Mouse (Mus musculus): ENCODE measurements around the gene Slco3a1. TPM values are rescaled to one million over a fixed set of nuclear protein-coding genes. Genes with fewer than 3 reads are reported as not detected.

Gene Slco3a1
- total and polyA plus RNA-seq, 2 experiments from 2014 or later: 10.5 to 24.8 TPM

- WGBS: 73% methylated on average over 3 of the region's 3 CpGs
Observed at GRCm38 (mm10) chr7:74256291-74256690, 298.3 kb downstream of the Slco3a1 start.

DNA sequence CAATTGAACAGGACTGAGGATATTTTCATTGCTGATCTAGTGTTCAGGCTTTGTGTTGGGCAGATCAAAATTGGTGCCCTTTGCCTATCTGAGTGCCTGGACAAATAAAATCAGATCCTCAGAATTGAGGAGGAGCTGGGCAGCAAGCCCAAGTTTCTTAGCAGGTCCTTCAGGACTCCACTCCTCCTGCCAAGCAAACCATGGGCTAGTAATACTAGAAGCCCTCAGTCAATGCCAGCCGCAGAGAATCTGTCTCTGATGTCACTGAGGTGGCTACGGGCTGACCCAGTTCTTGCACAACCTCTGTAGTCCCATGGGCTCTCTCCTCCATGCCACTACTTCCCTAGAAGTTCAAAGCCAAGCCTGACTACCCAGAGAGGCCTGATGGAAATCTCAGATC lies 302.5 kb downstream of the Slco3a1 start:
- Histone ChIP-seq H3K36me3 (replicated peaks; ENCODE audit: control insufficient read depth, insufficient read depth, low read length) (no peaks in the 10 kb centered on the region), H3K9me3 (replicated peaks; ENCODE audit: control insufficient read depth, low read length) (no peaks in the 10 kb centered on the region), H3K27me3 (ENCODE audit: control insufficient read depth, insufficient read depth, low read length) (no peaks in the 10 kb centered on the region), H3K4me3 (ENCODE audit: low read depth, low read length) (no peak overlapping the region), H3K4me2 (ENCODE audit: low read depth, low read length) (no peak overlapping the region), H3K4me1 (ENCODE audit: control insufficient read depth, insufficient read depth) (no peaks in the 10 kb centered on the region), H3K27ac (ENCODE audit: low read depth) (no peak overlapping the region), H3K9ac (replicated peaks; ENCODE audit: low read depth, low read length) (no peak overlapping the region)
- DNase-seq (ENCODE audit: low spot score) (no peak), ATAC-seq (ENCODE audit: insufficient read depth, low read depth) (no peak)
- WGBS: 85% methylated on average over 2 of the region's 2 CpGs
- TF ChIP-seq EP300 (IDR thresholded peaks at IDR 0.05; ENCODE audit: low read depth): no peak
- TF ChIP-seq CTCF (IDR thresholded peaks at IDR 0.05; ENCODE audit: low read depth): no peak

More at GRCm38 (mm10) chr7:74256291-74256690, 298.3 kb downstream of the Slco3a1 start:
- no peaks in the 10 kb centered on the region for H3K4me1 ChIP-seq (ENCODE audit: control insufficient read depth, insufficient read depth)
- DNase-seq (ENCODE audit: low spot score): no peak
- H3K9ac ChIP-seq (replicated peaks; ENCODE audit: low read depth, low read length): no peak overlapping the region
- H3K9me3 ChIP-seq (replicated peaks; ENCODE audit: control insufficient read depth, low read length): no peaks in the 10 kb centered on the region
- no peak overlapping the region for H3K4me3 ChIP-seq (ENCODE audit: low read depth, low read length)
- TF ChIP-seq CTCF (IDR thresholded peaks at IDR 0.05; ENCODE audit: low read depth) (no peak), EP300 (IDR thresholded peaks at IDR 0.05; ENCODE audit: low read depth) (no peak)
- no peak overlapping the region for H3K4me2 ChIP-seq (ENCODE audit: low read depth, low read length)
- H3K36me3 ChIP-seq (replicated peaks; ENCODE audit: control insufficient read depth, insufficient read depth, low read length): no peaks in the 10 kb centered on the region
- no peaks in the 10 kb centered on the region for H3K27me3 ChIP-seq (ENCODE audit: control insufficient read depth, insufficient read depth, low read length)
- no peak overlapping the region for H3K27ac ChIP-seq (ENCODE audit: low read depth)
- no peak for ATAC-seq (ENCODE audit: insufficient read depth, low read depth)

DNA sequence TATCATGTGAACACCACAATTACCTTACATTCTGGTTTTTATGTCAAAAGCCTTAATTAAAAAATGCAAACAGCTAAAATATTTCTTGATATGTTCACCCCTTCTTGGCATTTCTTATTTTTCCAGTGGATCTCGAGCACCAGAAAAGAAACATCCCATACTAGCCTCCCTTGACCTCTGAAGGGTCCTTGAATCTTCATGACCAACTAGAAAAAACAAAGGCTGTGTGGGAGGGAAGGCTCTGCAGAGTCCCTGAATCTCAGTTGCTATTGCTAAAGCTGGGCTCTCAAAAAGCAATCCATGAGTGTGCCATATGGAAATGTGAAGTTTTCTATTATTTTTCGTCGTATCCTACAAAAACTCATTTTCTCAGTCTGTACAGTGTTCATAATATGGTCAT lies 313.3 kb downstream of the Slco3a1 start:
- Histone ChIP-seq H3K9ac (replicated peaks; ENCODE audit: low read depth, low read length) (no peak overlapping the region), H3K27me3 (ENCODE audit: control insufficient read depth, insufficient read depth, low read length) (no peaks in the 10 kb centered on the region), H3K9me3 (replicated peaks; ENCODE audit: control insufficient read depth, low read length) (no peaks in the 10 kb centered on the region), H3K27ac (ENCODE audit: low read depth) (no peak overlapping the region), H3K4me1 (ENCODE audit: control insufficient read depth, insufficient read depth) (no peaks in the 10 kb centered on the region), H3K4me3 (ENCODE audit: low read depth, low read length) (no peak overlapping the region), H3K4me2 (ENCODE audit: low read depth, low read length) (no peak overlapping the region), H3K36me3 (replicated peaks; ENCODE audit: control insufficient read depth, insufficient read depth, low read length) (no peaks in the 10 kb centered on the region)
- no peak for TF ChIP-seq CTCF (IDR thresholded peaks at IDR 0.05; ENCODE audit: low read depth)
- TF ChIP-seq EP300 (IDR thresholded peaks at IDR 0.05; ENCODE audit: low read depth): no peak
- ATAC-seq (ENCODE audit: insufficient read depth, low read depth) (no peak), DNase-seq (ENCODE audit: low spot score) (no peak)
- 69% methylated on average over 3 of the region's 3 CpGs for WGBS

GRCm38 (mm10) chr7:74240459-74241172 lies 314.0 kb downstream of the Slco3a1 start:
- no peak overlapping the region for H3K4me2 ChIP-seq (ENCODE audit: low read depth, low read length)
- no peak overlapping the region for H3K4me3 ChIP-seq (ENCODE audit: low read depth, low read length)
- TF ChIP-seq EP300 (IDR thresholded peaks at IDR 0.05; ENCODE audit: low read depth) (no peak), CTCF (IDR thresholded peaks at IDR 0.05; ENCODE audit: low read depth) (no peak)

More at GRCm38 (mm10) chr7:74240459-74241172, 314.0 kb downstream of the Slco3a1 start:
- no peak for ATAC-seq (ENCODE audit: insufficient read depth, low read depth)
- 64% methylated on average over 4 of the region's 4 CpGs for WGBS
- Histone ChIP-seq H3K9ac (replicated peaks; ENCODE audit: low read depth, low read length) (no peak overlapping the region), H3K36me3 (replicated peaks; ENCODE audit: control insufficient read depth, insufficient read depth, low read length) (no peaks in the 10 kb centered on the region), H3K4me1 (ENCODE audit: control insufficient read depth, insufficient read depth) (no peaks in the 10 kb centered on the region), H3K27me3 (ENCODE audit: control insufficient read depth, insufficient read depth, low read length) (no peaks in the 10 kb centered on the region), H3K27ac (ENCODE audit: low read depth) (no peak overlapping the region), H3K9me3 (replicated peaks; ENCODE audit: control insufficient read depth, low read length) (no peaks in the 10 kb centered on the region)
- no peak for DNase-seq (ENCODE audit: low spot score)

Small RNAs within 50 kb of the gene (microRNA-seq; reads per million reads assigned to microRNA genes)
- gene Gm27459: not detected
